Mouse (Mus musculus) olfactory bulb, adult 2 months (tissue): ENCODE measurements at regions not wholly inside any gene's neighbourhood (a gene's known extent, or its start where the extent isn't known, plus 50 kb on each side); places are given as distances from the start of the nearest gene placed in this dataset.

Source experiments
- CTCF ChIP-seq: fragments of 200-500 bp; IDR thresholded peaks from 2 replicates; pipeline ENCODE4 v1.5.1; 2012; ENCODE audit warnings: low read depth, mild to moderate bottlenecking, low read length, moderate library complexity; ENCODE audit not compliant: insufficient read depth
- POLR2A ChIP-seq: fragments of 200-500 bp; IDR thresholded peaks from 2 replicates; pipeline ENCODE4 v1.6.1; 2012; ENCODE audit warnings: mild to moderate bottlenecking, low read depth, low read length, moderate library complexity; ENCODE audit not compliant: insufficient read depth

DNA sequence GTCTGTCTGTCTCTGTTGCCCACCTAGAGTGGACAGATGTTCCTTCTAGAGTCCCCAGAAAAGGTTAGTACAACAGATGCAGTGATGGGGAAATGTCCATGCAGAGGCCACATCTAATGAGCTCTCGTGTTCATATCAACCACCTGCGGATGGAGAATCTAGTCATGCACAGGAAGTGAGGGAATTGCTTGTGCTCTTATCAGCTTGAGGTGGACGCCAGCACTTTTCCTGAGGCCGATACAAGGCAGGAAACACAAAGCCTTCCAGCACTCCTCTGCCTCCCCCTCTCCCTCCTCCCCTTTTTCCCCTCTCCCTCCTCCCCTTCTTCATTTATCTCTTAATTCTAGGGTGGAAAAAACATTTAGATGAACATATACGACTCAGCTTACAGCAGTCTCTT is 354.3 kb upstream of the Runx1 start:
- no peak for TF ChIP-seq CTCF
- no peak for TF ChIP-seq POLR2A
